Mouse (Mus musculus) hematopoietic stem cell, adult 5-6 weeks (primary cell): ENCODE measurements at regions not wholly inside any gene's neighbourhood (a gene's known extent, or its start where the extent isn't known, plus 50 kb on each side); places are given as distances from the start of the nearest gene placed in this dataset.
A peak's percentile ranks its signal among the peaks of the same experiment; 100 is the strongest.

Experiments
- ATAC-seq, 2 experiments: fragments of 125-278 bp in 1 of 2; replicated peaks in 1 of 2; 2 replicates each; pipeline ENCODE4 v1.8.0; 2016 to 2017; ENCODE audit warnings: inconsistent platforms in 2 of 2, mild to moderate bottlenecking in 2 of 2, moderate number of reproducible peaks in 2 of 2, low read depth in 1 of 2, moderate TSS enrichment in 1 of 2; ENCODE audit not compliant: low FRiP score in 2 of 2, poor library complexity in 2 of 2, severe bottlenecking in 2 of 2, insufficient read depth in 1 of 2, low TSS enrichment in 1 of 2

DNA sequence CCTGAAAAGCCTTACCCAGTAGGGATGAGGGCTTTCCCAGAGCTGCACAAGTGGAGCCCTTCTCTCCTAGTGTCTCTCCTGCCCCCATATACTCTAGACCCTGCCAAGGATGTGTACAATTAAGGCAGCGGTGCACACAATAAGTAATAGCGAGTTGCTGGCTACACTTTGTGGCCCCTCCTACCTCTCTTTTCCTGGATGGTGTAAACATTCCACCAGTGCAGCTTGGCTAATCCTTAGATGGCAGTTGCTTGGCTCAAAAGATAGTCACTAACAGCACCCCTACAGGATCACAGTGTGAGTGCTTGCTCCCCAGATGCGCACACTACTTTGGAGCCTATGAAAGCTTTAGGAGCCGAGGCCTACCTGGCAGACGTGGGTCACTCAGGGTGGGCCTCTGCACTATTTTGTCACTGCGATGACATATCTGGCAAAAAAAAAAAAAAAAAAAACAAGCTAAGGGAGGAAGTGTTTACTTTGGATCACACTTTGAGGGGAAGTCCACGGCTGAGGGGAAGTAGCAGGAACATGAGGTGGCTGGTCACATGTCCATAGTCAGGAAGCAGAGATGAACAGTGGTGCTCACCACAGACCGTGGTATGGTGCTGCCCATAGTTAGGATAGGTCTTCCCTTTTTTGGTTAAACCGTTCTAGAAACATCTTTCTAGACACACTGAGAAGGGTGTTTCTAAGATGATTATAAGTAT lies 57.6 kb upstream of the Ampd3 start:
- ATAC-seq, result peak; percentile 49 to 56; a peak in 3 of 4 replicates

DNA sequence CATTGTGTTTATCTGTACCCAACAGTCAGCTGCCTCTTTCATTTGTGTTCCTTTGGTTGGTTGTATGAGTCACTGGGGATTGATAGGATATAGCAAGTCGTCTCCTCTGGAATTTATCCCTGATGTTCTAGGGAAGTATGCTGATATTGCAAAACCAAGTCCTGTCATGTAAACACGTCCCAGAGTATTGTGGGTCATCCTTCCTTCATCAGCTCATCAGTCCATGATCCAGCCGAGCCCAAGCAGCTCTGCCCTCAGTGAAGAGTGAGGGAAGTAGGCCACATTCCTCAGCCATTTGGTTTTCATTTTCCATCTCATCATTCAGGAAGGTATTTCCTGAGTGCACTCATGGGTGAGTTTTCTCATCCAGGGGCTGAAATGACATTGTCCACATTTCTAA lies 54.3 kb upstream of the Ampd3 start:
- no peak for ATAC-seq

DNA sequence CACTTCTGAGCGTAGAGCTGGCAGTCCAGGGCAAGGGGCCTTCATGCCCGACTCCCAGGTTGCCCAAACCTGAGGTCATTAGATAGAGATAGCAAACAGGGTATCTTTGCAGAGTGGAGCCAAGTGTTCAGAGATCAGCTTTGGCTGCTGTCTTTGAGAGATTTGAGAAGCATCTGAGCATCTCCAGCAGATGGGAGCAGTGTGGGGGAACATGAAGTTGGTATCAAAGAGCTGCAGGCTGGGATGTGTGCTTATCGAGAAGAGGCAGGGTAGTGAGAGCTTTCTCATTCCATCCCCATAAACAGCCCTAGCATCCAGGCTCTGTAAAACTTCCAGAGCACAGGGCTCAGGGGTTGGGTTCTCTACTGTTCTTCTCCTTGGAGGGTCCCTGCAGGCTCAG lies 52.9 kb upstream of the Ampd3 start:
- no peak for ATAC-seq

DNA sequence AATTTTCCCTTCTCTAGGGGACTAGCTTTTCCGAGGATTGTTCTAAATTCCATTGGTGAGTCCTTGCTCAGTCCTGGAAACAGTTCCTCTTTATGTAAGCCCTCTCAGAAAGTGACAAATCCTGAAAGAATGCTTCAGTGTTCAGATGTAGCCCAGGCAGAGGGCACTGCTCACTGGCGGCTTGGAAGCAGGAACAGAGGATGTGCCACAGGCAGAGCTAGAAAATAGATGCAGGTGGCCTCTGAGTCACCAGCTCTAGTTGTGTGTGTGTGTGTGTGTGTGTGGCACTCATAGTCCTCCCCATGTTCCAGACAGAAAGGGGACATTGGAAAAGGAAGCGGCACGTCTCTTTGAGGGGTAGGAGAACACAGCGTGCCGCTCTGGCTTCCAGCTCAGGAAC lies 52.5 kb upstream of the Ampd3 start:
- no peak for ATAC-seq

DNA sequence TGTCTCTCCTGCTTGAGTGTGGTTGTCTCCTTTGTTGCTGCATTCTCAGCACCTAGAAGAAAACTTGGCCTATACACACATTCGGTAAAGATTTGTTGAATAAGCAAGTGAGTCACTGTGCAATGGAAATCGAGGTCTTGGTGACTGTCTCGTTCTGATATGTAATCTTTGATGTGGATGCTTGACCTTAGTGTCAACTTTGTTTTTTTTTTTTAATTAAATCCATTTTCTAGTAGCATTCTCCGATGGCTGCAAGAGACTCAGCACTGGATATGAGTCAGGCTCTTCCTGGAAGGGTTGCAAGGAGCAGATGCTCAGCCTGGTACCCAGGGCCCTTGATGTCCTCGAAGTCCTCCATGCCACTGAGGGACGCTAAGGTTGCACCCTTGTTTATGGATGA lies 50.9 kb upstream of the Ampd3 start:
- no peak for ATAC-seq
